Mouse (Mus musculus) kidney, adult 2 months (tissue): ENCODE measurements around the gene Lrpap1.

Experiments used
- CTCF ChIP-seq: fragments of 200-500 bp; conservative IDR thresholded peaks from 2 replicates; pipeline ENCODE4 v1.5.1; 2011; ENCODE audit warnings: low read depth, mild to moderate bottlenecking, control low read depth, low read length, moderate library complexity, mixed read lengths; ENCODE audit not compliant: insufficient read depth, insufficient read length
- POLR2A ChIP-seq: fragments of 200-500 bp; IDR thresholded peaks from one replicate; pipeline ENCODE4 v1.6.1; 2011; ENCODE audit warnings: low read depth, low read length, control low read depth

DNA sequence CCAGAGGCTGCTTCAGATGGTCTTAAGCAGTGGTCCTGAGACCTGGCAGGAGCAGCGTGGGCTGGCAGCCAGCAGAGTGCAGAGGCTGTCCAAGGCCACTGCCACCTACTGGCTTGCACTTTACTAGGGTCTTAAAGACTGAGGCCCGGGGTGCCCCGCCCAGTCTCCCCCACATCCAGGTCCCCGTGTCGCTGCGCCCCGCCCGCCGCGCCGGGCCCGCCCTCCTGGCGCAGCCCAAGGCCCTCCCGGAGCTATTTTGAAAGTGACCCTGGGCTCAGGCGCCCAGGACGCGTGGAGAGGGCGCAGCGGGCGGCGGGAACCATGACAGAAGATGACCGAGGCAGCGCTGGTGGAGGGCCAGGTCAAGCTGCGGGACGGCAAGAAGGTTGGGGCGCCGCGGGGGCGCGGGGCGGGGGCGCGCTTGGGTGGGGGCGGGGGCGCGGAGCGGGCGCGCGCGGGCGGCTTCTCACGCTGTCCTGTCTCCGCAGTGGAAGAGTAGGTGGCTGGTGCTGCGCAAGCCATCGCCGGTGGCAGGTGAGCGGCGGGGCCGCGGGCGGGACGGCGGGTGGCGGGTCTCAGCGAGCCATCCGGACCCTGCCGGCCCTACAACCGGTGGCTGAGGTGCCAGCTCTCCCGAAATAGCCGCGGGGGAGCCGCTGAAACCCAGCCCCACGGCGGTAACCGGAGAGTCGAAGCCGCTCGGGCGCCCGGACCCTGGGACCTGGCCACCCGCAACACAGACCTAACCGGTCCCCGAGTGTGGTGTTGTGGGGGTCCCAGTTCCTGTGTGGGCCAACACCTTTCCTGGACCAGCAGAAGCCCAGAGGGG, 48.7 kb downstream of the Lrpap1 start, which contains the start of gene Dok7:
- TF ChIP-seq CTCF (no peak), POLR2A (no peak)
